Comparison of ENCODE assay signal across 11 mouse cellular contexts in genomic region chr2:180895321-180895720, GRCm38 (mm10). TPM values are rescaled to one million over a fixed set of nuclear protein-coding genes. Genes with fewer than 3 reads are reported as not detected.
DNase-seq lines count a peak whose midpoint lies in the region; ATAC-seq and TF ChIP-seq lines count a peak whose summit lies in the region.
"Had no signal": no experiment of that assay in that cellular context is flagged by ENCODE, and none has a peak within 500 bp of the region (broad histone marks: within the 10 kb centered on the region; RNA-seq: fewer than 3 reads in every experiment).

No protein-coding gene starts in this region.

- no peaks in the 10 kb centered on the region for H3K9me3 ChIP-seq in forebrain, embryonic 12.5 days
- H3K9me3 ChIP-seq in neural tube, embryonic 15.5 days (replicated peaks) = no peaks in the 10 kb centered on the region

- peak overlapping the region; percentile 90 for H3K4me3 ChIP-seq in forebrain, embryonic 12.5 days (replicated peaks)
- peak overlapping the region; percentile 81 for H3K4me3 ChIP-seq in layer of hippocampus, adult 2 months
- H3K4me3 ChIP-seq in neural tube, embryonic 15.5 days (replicated peaks) = peak overlapping the region; percentile 77

- peak overlapping the region; percentile 97 for H3K9ac ChIP-seq in forebrain, embryonic 12.5 days
- H3K9ac ChIP-seq in neural tube, embryonic 15.5 days (replicated peaks) = peak overlapping the region; percentile 96

- peaks cover 27% of the 10 kb centered on the region; the same call in 1 of the 2 replicates for H3K27me3 ChIP-seq in forebrain, embryonic 12.5 days
- 0 out of 2 replicates have a peak, but pooled peaks cover 6% of the 10 kb centered on the region for H3K27me3 ChIP-seq in neural tube, embryonic 15.5 days (replicated peaks)

- WGBS in forebrain, embryonic 12.5 days = 70% methylated on average over 3 of the region's 3 CpGs
- 41% methylated on average over 3 of the region's 3 CpGs for WGBS in neural tube, embryonic 15.5 days

- H3K27ac ChIP-seq in forebrain, embryonic 12.5 days = peak overlapping the region; percentile 99
- peak overlapping the region; percentile 99 for H3K27ac ChIP-seq in layer of hippocampus, adult 2 months
- peak overlapping the region; percentile 98 for H3K27ac ChIP-seq in neural tube, embryonic 15.5 days (replicated peaks)

- ATAC-seq in forebrain, embryonic 12.5 days (ENCODE audit: low FRiP score) = no peak
- ATAC-seq in neural tube, embryonic 15.5 days (ENCODE audit: low FRiP score) = no peak
- ATAC-seq: Patski had no signal

- no peaks in the 10 kb centered on the region for H3K36me3 ChIP-seq in forebrain, embryonic 12.5 days (replicated peaks)
- H3K36me3 ChIP-seq in neural tube, embryonic 15.5 days = no peaks in the 10 kb centered on the region

- TF ChIP-seq CTCF in layer of hippocampus, adult 2 months (conservative IDR thresholded peaks at IDR 0.05) = no peak

- H3K4me1 ChIP-seq in forebrain, embryonic 12.5 days = peaks cover 59% of the 10 kb centered on the region
- peaks cover 75% of the 10 kb centered on the region for H3K4me1 ChIP-seq in neural tube, embryonic 15.5 days

- DNase-seq in layer of hippocampus, adult 11-12 months (ENCODE audit: low spot score) = peak; percentile 24
- DNase-seq in layer of hippocampus, adult 9-10 months (ENCODE audit: low spot score) = no peak
- no peak for DNase-seq in layer of hippocampus, adult 2 months (ENCODE audit: low spot score in 2 of 2)
- DNase-seq in Muller cell, postnatal 12 days (ENCODE audit: inconsistent ontology term) = no peak
- DNase-seq in heart, adult 18-20 months = no peak
- no peak for DNase-seq in gastrocnemius, postnatal 10 days

- H3K4me2 ChIP-seq in forebrain, embryonic 12.5 days = peak overlapping the region; percentile 68
- H3K4me2 ChIP-seq in neural tube, embryonic 15.5 days = peak overlapping the region; percentile 64

RNA-seq across cellular contexts. Expression of gene Ythdf1, which starts 25.4 kb away (rescaled TPM):
- polyA plus RNA-seq in forebrain, embryonic 12.5 days (2016; fragmentation: Nextera tagmentation; extraction: Ambion mirVana) = 62.6 and 64.5 TPM in 2 replicates
- total RNA-seq in layer of hippocampus, adult 2 months (2021) = 10 to 100 TPM; 54.1 to 54.2 TPM
- polyA plus RNA-seq in neural tube, embryonic 15.5 days (2015; fragmentation: Nextera tagmentation; extraction: Ambion mirVana) = 48.2 and 50.0 TPM in 2 replicates
- 10 to 100 TPM; 33.2 to 33.3 TPM for total RNA-seq in heart, adult 18-20 months (2021)
- total RNA-seq in gastrocnemius, postnatal 10 days (2021) = 10 to 100 TPM; 34.3 to 38.9 TPM

RNA-seq across cellular contexts. Expression of gene Birc7, which starts 33.5 kb away (rescaled TPM):
- 0.11 and 0.41 TPM in 2 replicates for polyA plus RNA-seq in forebrain, embryonic 12.5 days (2016; fragmentation: Nextera tagmentation; extraction: Ambion mirVana)
- total RNA-seq in layer of hippocampus, adult 2 months (2021) = not detected
- polyA plus RNA-seq in neural tube, embryonic 15.5 days (2015; fragmentation: Nextera tagmentation; extraction: Ambion mirVana) = 0.20 TPM in 1 of 2 replicates, not detected in the other
- not detected for total RNA-seq in heart, adult 18-20 months (2021)
- not detected for total RNA-seq in gastrocnemius, postnatal 10 days (2021)
- total RNA-seq: adrenal gland, postnatal 14 days; layer of hippocampus, postnatal 10 days had no signal
- polyA plus RNA-seq: Patski had no signal

RNA-seq across cellular contexts. Expression of gene Nkain4, which starts 59.2 kb away (rescaled TPM):
- 39.4 and 43.5 TPM in 2 replicates for polyA plus RNA-seq in forebrain, embryonic 12.5 days (2016; fragmentation: Nextera tagmentation; extraction: Ambion mirVana)
- 10 to 100 TPM; 54.3 to 55.1 TPM for total RNA-seq in layer of hippocampus, adult 2 months (2021)
- 89.0 and 91.1 TPM in 2 replicates for polyA plus RNA-seq in neural tube, embryonic 15.5 days (2015; fragmentation: Nextera tagmentation; extraction: Ambion mirVana)
- total RNA-seq in heart, adult 18-20 months (2021) = 1 to 10 TPM; 5.4 to 9.0 TPM
- total RNA-seq in gastrocnemius, postnatal 10 days (2021) = 1 to 10 TPM; 1.4 to 2.2 TPM

Comparison
In these comparisons a context has a peak if more than half of its experiments do, and no peak if none do; other contexts are left out.
1. RNA of gene Nkain4, which starts 59.2 kb away (total RNA-seq): 54.3 to 55.1 TPM in layer of hippocampus, adult 2 months; 5.4 to 9.0 TPM in heart, adult 18-20 months and 1.4 to 2.2 TPM in gastrocnemius, postnatal 10 days; every median in the first group is over 4 times any median in the second.
2. Peak in every context shown above with its lines, with median percentiles within 50 percentile points of each other: H3K27ac ChIP-seq and H3K4me3 ChIP-seq.